Mouse (Mus musculus) small intestine, adult 2 months (tissue): Measurements from ENCODE around the gene Ngef. TPM values are rescaled to one million over a fixed set of nuclear protein-coding genes. Genes with fewer than 3 reads are reported as not detected.
"Not testable (repeated sequence)": the region's sequence is repeated elsewhere in the genome, so short reads cannot be mapped to it uniquely, and the experiment has no call there.

Experiments used
- H3K27ac ChIP-seq: fragments of 200-500 bp; 2 replicates; pipeline ENCODE4 v1.5.1; 2012; ENCODE audit warnings: low read depth, low read length, control low read depth, inconsistent platforms; ENCODE audit not compliant: insufficient read depth
- H3K27me3 ChIP-seq: fragments of 200-500 bp; 2 replicates; pipeline ENCODE4 v1.6.1; 2012; ENCODE audit warnings: mild to moderate bottlenecking, moderate library complexity, low read length, inconsistent platforms; ENCODE audit not compliant: control insufficient read depth, insufficient read depth
- H3K36me3 ChIP-seq: fragments of 200-500 bp; 2 replicates; pipeline ENCODE4 v1.6.1; 2012; ENCODE audit warnings: mild to moderate bottlenecking, low read length, control low read depth, inconsistent platforms; ENCODE audit not compliant: control insufficient read depth, insufficient read depth
- H3K4me1 ChIP-seq: fragments of 200-500 bp; 2 replicates; pipeline ENCODE4 v1.6.1; 2012; ENCODE audit warnings: low read length, inconsistent platforms, mixed read lengths; ENCODE audit not compliant: control insufficient read depth, insufficient read depth, insufficient read length
- H3K4me3 ChIP-seq: fragments of 200-500 bp; 2 replicates; pipeline ENCODE4 v1.5.1; 2012; ENCODE audit warnings: low read depth, mild to moderate bottlenecking, control low read depth, inconsistent platforms, low read length, moderate library complexity
- CTCF ChIP-seq: fragments of 200-500 bp; IDR thresholded peaks from 2 replicates; pipeline ENCODE4 v1.5.1; 2012; ENCODE audit warnings: low read depth, mild to moderate bottlenecking, control low read depth, inconsistent platforms, low read length, moderate library complexity, mixed read lengths; ENCODE audit not compliant: insufficient replicate concordance, insufficient read length; ENCODE audit errors: extremely low read depth
- POLR2A ChIP-seq: fragments of 200-500 bp; IDR thresholded peaks from 2 replicates; pipeline ENCODE4 v1.6.1; 2012; ENCODE audit warnings: low read depth, mild to moderate bottlenecking, control low read depth, inconsistent platforms, low read length, moderate library complexity
- WGBS: fragments of 180-500 bp; shearing (Covaris S2); methylation state at CpG from one replicate; pipeline ENCODE4 v1.1.7; 2018; 5-methylcytosine and 5-hydroxymethylcytosine counted together
- polyA plus RNA-seq: library from polyadenylated mRNA; depleted of rRNA; stranded (reverse); fragments of >200 nt; gene quantifications from 2 replicates; pipeline ENCODE4 v1.2.3, GENCODE M21; 2012

Gene Ngef
- polyA plus RNA-seq, 1 experiment: 24.1 TPM

GRCm38 (mm10) chr1:87482546-87482945, 91.1 kb downstream of the Ngef start:
- peaks cover 28% of the 10 kb centered on the region for H3K36me3 ChIP-seq
- 85% methylated on average over 4 of the region's 4 CpGs for WGBS
- H3K27me3 ChIP-seq: no peaks in the 10 kb centered on the region
- no peak overlapping the region for H3K27ac ChIP-seq
- no peaks in the 10 kb centered on the region for H3K4me1 ChIP-seq
- no peak for TF ChIP-seq CTCF
- H3K4me3 ChIP-seq: no peak overlapping the region

GRCm38 (mm10) chr1:87475076-87475895, 98.4 kb downstream of the Ngef start:
- no peak overlapping the region for H3K27ac ChIP-seq
- WGBS: 44% methylated on average over 42 of the region's 42 CpGs
- peaks cover 8% of the 10 kb centered on the region for H3K36me3 ChIP-seq
- H3K4me3 ChIP-seq: no peak overlapping the region
- H3K4me1 ChIP-seq: peaks cover 9% of the 10 kb centered on the region
- no peaks in the 10 kb centered on the region for H3K27me3 ChIP-seq
- TF ChIP-seq POLR2A (no peak), CTCF (no peak)

GRCm38 (mm10) chr1:87472576-87472975, 101.1 kb downstream of the Ngef start:
- 18% methylated on average over 7 of the region's 7 CpGs for WGBS
- no peaks in the 10 kb centered on the region for H3K27me3 ChIP-seq
- H3K4me1 ChIP-seq: peaks cover 9% of the 10 kb centered on the region
- no peaks in the 10 kb centered on the region for H3K36me3 ChIP-seq
- H3K4me3 ChIP-seq: no peak overlapping the region
- no peak overlapping the region for H3K27ac ChIP-seq
- TF ChIP-seq POLR2A (no peak), CTCF (no peak)

GRCm38 (mm10) chr1:87471914-87472313, 101.8 kb downstream of the Ngef start:
- Histone ChIP-seq H3K36me3 (no peaks in the 10 kb centered on the region), H3K27me3 (no peaks in the 10 kb centered on the region), H3K4me3 (no peak overlapping the region), H3K27ac (no peak overlapping the region), H3K4me1 (peaks cover 9% of the 10 kb centered on the region)
- TF ChIP-seq POLR2A (no peak), CTCF (no peak)
- 65% methylated on average over 7 of the region's 7 CpGs for WGBS

- not testable (repeated sequence) for H3K27me3 ChIP-seq, H3K4me1 ChIP-seq, H3K4me3 ChIP-seq, H3K27ac ChIP-seq, H3K36me3 ChIP-seq
- WGBS: 57% methylated on average over 9 of the region's 10 CpGs
Observed at GRCm38 (mm10) chr1:87469971-87470370, 103.7 kb downstream of the Ngef start, which contains the start of gene Snorc. Gene Snorc, plus strand, starts transcription at chr1:87470271.

- Histone ChIP-seq H3K27ac (no peak overlapping the region), H3K27me3 (no peaks in the 10 kb centered on the region), H3K4me3 (no peak overlapping the region), H3K4me1 (peaks cover 9% of the 10 kb centered on the region), H3K36me3 (no peaks in the 10 kb centered on the region)
- WGBS: 57% methylated on average over 6 of the region's 6 CpGs
- TF ChIP-seq CTCF: no peak
- TF ChIP-seq POLR2A: no peak
Observed at GRCm38 (mm10) chr1:87468321-87468720, 105.3 kb downstream of the Ngef start.

GRCm38 (mm10) chr1:87467469-87467868, 106.2 kb downstream of the Ngef start:
- 42% methylated on average over 9 of the region's 9 CpGs for WGBS
- H3K27me3 ChIP-seq: no peaks in the 10 kb centered on the region
- no peak for TF ChIP-seq POLR2A
- no peak for TF ChIP-seq CTCF
- H3K27ac ChIP-seq: no peak overlapping the region
- no peaks in the 10 kb centered on the region for H3K36me3 ChIP-seq
- H3K4me1 ChIP-seq: peaks cover 4% of the 10 kb centered on the region
- H3K4me3 ChIP-seq: no peak overlapping the region

GRCm38 (mm10) chr1:87459856-87460255, 113.8 kb downstream of the Ngef start:
- H3K4me1 ChIP-seq, H3K27me3 ChIP-seq, H3K4me3 ChIP-seq, H3K27ac ChIP-seq, H3K36me3 ChIP-seq: not testable (repeated sequence)
- 77% methylated on average over 6 of the region's 7 CpGs for WGBS
